Comparison of ENCODE assay signal across 8 mouse cellular contexts in the genomic region with DNA sequence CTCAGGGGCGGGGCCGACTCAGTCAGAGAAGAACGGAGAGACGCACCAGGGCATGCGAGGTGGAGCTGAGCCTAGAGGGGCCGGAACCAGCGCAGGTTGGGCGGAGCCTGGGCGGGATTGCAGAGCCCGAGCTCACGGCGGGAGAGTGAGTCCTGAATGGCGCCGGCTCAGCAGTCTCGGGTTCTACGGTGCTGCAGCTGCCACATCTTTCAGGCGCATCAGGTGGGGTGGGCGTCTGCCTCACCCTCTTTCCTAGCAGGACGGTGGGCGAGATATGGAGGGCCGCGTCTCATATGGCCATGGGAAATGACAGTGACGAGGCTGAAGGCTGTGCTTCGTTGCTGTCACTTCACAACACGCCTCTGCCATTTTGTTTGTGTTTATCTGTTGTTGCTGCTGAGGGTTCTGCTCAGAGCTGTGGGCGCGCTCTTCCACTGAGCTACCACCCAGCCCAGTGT. TPM values are rescaled to one million over a fixed set of nuclear protein-coding genes. Genes with fewer than 3 reads are reported as not detected.
DNase-seq lines count a peak whose midpoint lies in the region; ATAC-seq and TF ChIP-seq lines count a peak whose summit lies in the region.

No protein-coding gene starts in this region.

- H3K27me3 ChIP-seq in cerebellum, adult 2 months (ENCODE audit: control insufficient read depth, insufficient read depth, low read length) = no peaks in the 10 kb centered on the region
- H3K27me3 ChIP-seq in forebrain, postnatal 0 days (ENCODE audit: insufficient read depth, low read length) = no peaks in the 10 kb centered on the region
- H3K27me3 ChIP-seq in hindbrain, embryonic 10.5 days (ENCODE audit: insufficient read depth, poor library complexity, severe bottlenecking) = no peaks in the 10 kb centered on the region

- peaks cover 4% of the 10 kb centered on the region; the same call in 1 of the 2 replicates for H3K4me1 ChIP-seq in cerebellum, adult 2 months (ENCODE audit: control insufficient read depth, insufficient read depth, low read length)
- peaks cover 4% of the 10 kb centered on the region; the same call in 1 of the 2 replicates for H3K4me1 ChIP-seq in forebrain, postnatal 0 days (ENCODE audit: insufficient read depth)
- peaks cover 11% of the 10 kb centered on the region for H3K4me1 ChIP-seq in hindbrain, embryonic 10.5 days (replicated peaks)

- peak overlapping the region; percentile 66 for H3K9ac ChIP-seq in forebrain, postnatal 0 days

- DNase-seq in MN1 (ENCODE audit: low spot score) = peak; percentile 100
- DNase-seq in cerebellum, adult 2 months = peak; percentile 98
- DNase-seq in forebrain, postnatal 0 days = peak; percentile 99
- peak; percentile 98 for DNase-seq in hindbrain, embryonic 10.5 days (ENCODE audit: low spot score)
- peak; percentile 92 to 97 for DNase-seq in layer of hippocampus, postnatal 25 days (ENCODE audit: extremely low spot score in 1 of 2, low spot score in 1 of 2)
- DNase-seq in lung, postnatal 25 days (ENCODE audit: low spot score) = peak; percentile 98
- DNase-seq in retina, embryonic 14.5 days (ENCODE audit: low spot score) = peak; percentile 100
- peak; percentile 98 for DNase-seq in thymus, postnatal 4 days

- no peak for TF ChIP-seq CTCF in cerebellum, adult 2 months (IDR thresholded peaks at IDR 0.05; ENCODE audit: borderline replicate concordance, insufficient read depth, low read depth, low read length)
- TF ChIP-seq CTCF in forebrain, postnatal 0 days (IDR thresholded peaks at IDR 0.05; ENCODE audit: low read depth) = no peak

- H3K27ac ChIP-seq in cerebellum, adult 2 months (ENCODE audit: insufficient read depth, low read length) = peak overlapping the region; percentile 89
- H3K27ac ChIP-seq in forebrain, postnatal 0 days (ENCODE audit: low read depth, low read length) = peak overlapping the region; percentile 89
- peak overlapping the region; percentile 89 for H3K27ac ChIP-seq in hindbrain, embryonic 10.5 days

- peak; percentile 100 for ATAC-seq in forebrain, postnatal 0 days

- peak overlapping the region; percentile 69 for H3K4me2 ChIP-seq in forebrain, postnatal 0 days (ENCODE audit: low read depth)

- whole genome bisulfite sequencing in cerebellum, adult 2 months = under 1% methylated on average over 27 of the region's 27 CpGs
- under 1% methylated on average over 27 of the region's 27 CpGs for WGBS in forebrain, postnatal 0 days
- WGBS in hindbrain, embryonic 10.5 days = under 1% methylated on average over 27 of the region's 27 CpGs

- H3K9me3 ChIP-seq in forebrain, postnatal 0 days (ENCODE audit: low read length) = no peaks in the 10 kb centered on the region
- no peaks in the 10 kb centered on the region for H3K9me3 ChIP-seq in hindbrain, embryonic 10.5 days

- H3K4me3 ChIP-seq in cerebellum, adult 2 months (replicated peaks; ENCODE audit: insufficient read depth, low read depth, low read length) = peak overlapping the region; percentile 100
- H3K4me3 ChIP-seq in forebrain, postnatal 0 days (ENCODE audit: low read depth, low read length) = peak overlapping the region; percentile 68
- peak overlapping the region; percentile 75 for H3K4me3 ChIP-seq in hindbrain, embryonic 10.5 days

- H3K36me3 ChIP-seq in forebrain, postnatal 0 days (ENCODE audit: insufficient read depth) = peaks cover 43% of the 10 kb centered on the region
- peaks cover 48% of the 10 kb centered on the region for H3K36me3 ChIP-seq in hindbrain, embryonic 10.5 days

- TF ChIP-seq POLR2A in cerebellum, adult 2 months (IDR thresholded peaks at IDR 0.05; ENCODE audit: borderline replicate concordance, insufficient read depth, low read length) = peak; percentile 96

RNA-seq across cellular contexts. Expression of gene Mrnip, which starts 0.5 kb away (rescaled TPM):
- 22.5 and 24.2 TPM in 2 replicates for polyA plus RNA-seq in cerebellum, adult 2 months (2012; rRNA removed)
- 28.7 and 37.5 TPM in 2 replicates for total RNA-seq in forebrain, postnatal 0 days (2014; rRNA removed)
- polyA plus RNA-seq in forebrain, postnatal 0 days (2015; fragmentation: Nextera tagmentation; extraction: Ambion mirVana) = 29.4 and 32.2 TPM in 2 replicates
- polyA plus RNA-seq in hindbrain, embryonic 10.5 days (2016; fragmentation: Nextera tagmentation; extraction: Ambion mirVana) = 23.1 and 26.1 TPM in 2 replicates
- 10 to 100 TPM; 15.1 to 16.2 TPM for total RNA-seq in layer of hippocampus, postnatal 25 days (2021)

RNA-seq across cellular contexts. Expression of gene Sqstm1, which starts 35.9 kb away (rescaled TPM):
- polyA plus RNA-seq in cerebellum, adult 2 months (2012; rRNA removed) = 377 and 381 TPM in 2 replicates
- total RNA-seq in forebrain, postnatal 0 days (2014; rRNA removed) = 303 and 330 TPM in 2 replicates
- polyA plus RNA-seq in forebrain, postnatal 0 days (2015; fragmentation: Nextera tagmentation; extraction: Ambion mirVana) = 413 and 423 TPM in 2 replicates
- polyA plus RNA-seq in hindbrain, embryonic 10.5 days (2016; fragmentation: Nextera tagmentation; extraction: Ambion mirVana) = 147 and 210 TPM in 2 replicates
- 100 to 1,000 TPM; 421 to 453 TPM for total RNA-seq in layer of hippocampus, postnatal 25 days (2021)

RNA-seq across cellular contexts. Expression of gene Mgat4b, which starts 35.9 kb away (rescaled TPM):
- polyA plus RNA-seq in cerebellum, adult 2 months (2012; rRNA removed) = 65.1 and 68.9 TPM in 2 replicates
- 106 and 107 TPM in 2 replicates for total RNA-seq in forebrain, postnatal 0 days (2014; rRNA removed)
- 75.4 and 91.8 TPM in 2 replicates for polyA plus RNA-seq in forebrain, postnatal 0 days (2015; fragmentation: Nextera tagmentation; extraction: Ambion mirVana)
- polyA plus RNA-seq in hindbrain, embryonic 10.5 days (2016; fragmentation: Nextera tagmentation; extraction: Ambion mirVana) = 21.5 and 29.9 TPM in 2 replicates
- 100 to 1,000 TPM; 108 to 113 TPM for total RNA-seq in layer of hippocampus, postnatal 25 days (2021)

RNA-seq across cellular contexts. Expression of gene Tbc1d9b, which starts 43.6 kb away (rescaled TPM):
- polyA plus RNA-seq in cerebellum, adult 2 months (2012; rRNA removed) = 118 and 124 TPM in 2 replicates
- 59.3 and 66.3 TPM in 2 replicates for total RNA-seq in forebrain, postnatal 0 days (2014; rRNA removed)
- 23.0 and 30.4 TPM in 2 replicates for polyA plus RNA-seq in forebrain, postnatal 0 days (2015; fragmentation: Nextera tagmentation; extraction: Ambion mirVana)
- 39.3 and 40.9 TPM in 2 replicates for polyA plus RNA-seq in hindbrain, embryonic 10.5 days (2016; fragmentation: Nextera tagmentation; extraction: Ambion mirVana)
- 100 to 1,000 TPM; 103 to 106 TPM for total RNA-seq in layer of hippocampus, postnatal 25 days (2021)

Comparison
In these comparisons a context has a peak if more than half of its experiments do, and no peak if none do; other contexts are left out.
1. Peak in every context shown above with its lines: DNase-seq, ATAC-seq, H3K4me3 ChIP-seq and H3K27ac ChIP-seq.